Comparison of ENCODE assay signal across 24 mouse cellular contexts in genomic region chr17:14114856-14115255, GRCm38 (mm10). TPM values are rescaled to one million over a fixed set of nuclear protein-coding genes. Genes with fewer than 3 reads are reported as not detected.
"Had no signal": no experiment of that assay in that cellular context is flagged by ENCODE, and none has a peak within 500 bp of the region (broad histone marks: within the 10 kb centered on the region; RNA-seq: fewer than 3 reads in every experiment).

No protein-coding gene starts in this region.

- H3K9me3 ChIP-seq: neural tube, embryonic 13.5 days; neural tube, embryonic 15.5 days; stomach, embryonic 15.5 days had no signal

- H3K4me2 ChIP-seq: neural tube, embryonic 13.5 days; neural tube, embryonic 15.5 days; stomach, embryonic 15.5 days had no signal

- DNase-seq: retina, postnatal 1 day; right cerebral cortex, adult 18-20 months; right cerebral cortex, postnatal 14 days; right cerebral cortex, postnatal 25 days; right cerebral cortex, postnatal 4 days; spleen, adult 18-20 months; thymus, adult 18-20 months; thymus, adult 2 months; thymus, postnatal 14 days; thymus, postnatal 25 days; thymus, postnatal 36 days; thymus, postnatal 4 days had no signal

- H3K27me3 ChIP-seq: neural tube, embryonic 13.5 days; neural tube, embryonic 15.5 days; stomach, embryonic 15.5 days had no signal

- H3K27ac ChIP-seq: neural tube, embryonic 13.5 days; neural tube, embryonic 15.5 days; stomach, embryonic 15.5 days; stomach, postnatal 0 days had no signal

- H3K4me3 ChIP-seq: neural tube, embryonic 13.5 days; neural tube, embryonic 15.5 days; stomach, embryonic 15.5 days had no signal

- H3K36me3 ChIP-seq: neural tube, embryonic 13.5 days; neural tube, embryonic 15.5 days; stomach, embryonic 15.5 days had no signal

- H3K4me1 ChIP-seq: neural tube, embryonic 13.5 days; neural tube, embryonic 15.5 days; stomach, embryonic 15.5 days had no signal

- H3K9ac ChIP-seq: neural tube, embryonic 13.5 days; neural tube, embryonic 15.5 days; stomach, embryonic 15.5 days had no signal

RNA-seq across cellular contexts. Expression of gene Gm7358, which starts 55.5 kb away (rescaled TPM):
- total RNA-seq: neutrophil, adult 5-6 weeks had no signal
- polyA plus RNA-seq: neural tube, embryonic 13.5 days; neural tube, embryonic 14.5 days; neural tube, embryonic 15.5 days; small intestine, adult 2 months; spleen, adult 2 months; stomach, embryonic 14.5 days; stomach, embryonic 15.5 days; stomach, embryonic 16.5 days; stomach, postnatal 0 days; thymus, adult 2 months; thymus, postnatal 0 days; urinary bladder, adult 2 months had no signal
